Mouse (Mus musculus) brain, embryonic 14.5 days (tissue): Measurements from ENCODE around the gene Tmem114. TPM values are rescaled to one million over a fixed set of nuclear protein-coding genes. Genes with fewer than 3 reads are reported as not detected.
A peak's percentile ranks its signal among the peaks of the same experiment; 100 is the strongest.

Source experiments
- DNase-seq: peaks from one replicate; pipeline ENCODE4 v3.0.0-alpha.2; 2011; ENCODE audit warnings: low read depth
- CTCF ChIP-seq: fragments of 200-500 bp; IDR thresholded peaks from 2 replicates; pipeline ENCODE4 v1.5.1; 2012; ENCODE audit warnings: inconsistent platforms, mild to moderate bottlenecking, moderate library complexity, borderline replicate concordance; ENCODE audit not compliant: insufficient read depth, insufficient read length; ENCODE audit errors: extremely low read depth
- POLR2A ChIP-seq: fragments of 200-500 bp; IDR thresholded peaks from 2 replicates; pipeline ENCODE4 v1.6.1; 2012; ENCODE audit warnings: mild to moderate bottlenecking, inconsistent platforms, borderline replicate concordance; ENCODE audit not compliant: poor library complexity, insufficient read depth, insufficient read length, severe bottlenecking; ENCODE audit errors: extremely low read depth
- polyA plus RNA-seq: library from polyadenylated mRNA; depleted of rRNA; stranded (reverse); fragments of >200 nt; gene quantifications from 2 replicates; pipeline ENCODE4 v1.2.3, GENCODE M21; 2012; rRNA removed

Gene Tmem114
- polyA plus RNA-seq, 1 experiment: 0.25 TPM

- no peak for TF ChIP-seq POLR2A
- no peak for TF ChIP-seq CTCF
Measured at GRCm38 (mm10) chr16:8401171-8401955, 23.6 kb downstream of the Tmem114 start.

GRCm38 (mm10) chr16:8399868-8400267, 25.1 kb downstream of the Tmem114 start:
- TF ChIP-seq CTCF: no peak
- TF ChIP-seq POLR2A: no peak
- no peak for DNase-seq

More at GRCm38 (mm10) chr16:8401171-8401955, 23.6 kb downstream of the Tmem114 start:
- DNase-seq: no peak

DNA sequence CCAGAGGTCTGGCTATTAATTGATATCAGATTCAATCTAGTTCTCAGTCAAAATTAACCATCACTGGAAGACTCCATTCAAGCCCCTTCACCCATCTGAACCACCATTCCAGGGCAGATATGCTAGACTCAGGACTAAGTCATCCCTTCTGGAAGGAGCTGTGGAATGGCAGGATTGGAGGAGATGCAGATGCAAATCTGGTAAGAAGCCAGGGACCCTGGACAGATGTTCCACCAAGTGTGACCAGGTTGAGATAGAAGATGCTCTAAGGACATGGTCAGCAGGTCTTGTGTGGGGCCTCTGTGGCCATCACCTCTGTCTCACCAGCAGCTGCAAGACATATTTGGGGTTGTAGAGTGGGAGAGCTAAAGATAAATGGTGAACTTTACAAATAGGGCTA, 30.0 kb downstream of the Tmem114 start:
- TF ChIP-seq POLR2A (no peak), CTCF (no peak)
- no peak for DNase-seq

- no peak for TF ChIP-seq POLR2A
- 0 out of 2 replicates have a peak, but pooled peaks have one; percentile 2 for TF ChIP-seq CTCF
- no peak for DNase-seq
Measured at GRCm38 (mm10) chr16:8388491-8388890, 36.4 kb downstream of the Tmem114 start.

- no peak for TF ChIP-seq POLR2A
- TF ChIP-seq CTCF: no peak
- no peak for DNase-seq
Measured at GRCm38 (mm10) chr16:8386386-8386785, 38.5 kb downstream of the Tmem114 start.

- no peak for TF ChIP-seq CTCF
- DNase-seq: no peak
Measured at GRCm38 (mm10) chr16:8385679-8386078, 39.3 kb downstream of the Tmem114 start.

DNA sequence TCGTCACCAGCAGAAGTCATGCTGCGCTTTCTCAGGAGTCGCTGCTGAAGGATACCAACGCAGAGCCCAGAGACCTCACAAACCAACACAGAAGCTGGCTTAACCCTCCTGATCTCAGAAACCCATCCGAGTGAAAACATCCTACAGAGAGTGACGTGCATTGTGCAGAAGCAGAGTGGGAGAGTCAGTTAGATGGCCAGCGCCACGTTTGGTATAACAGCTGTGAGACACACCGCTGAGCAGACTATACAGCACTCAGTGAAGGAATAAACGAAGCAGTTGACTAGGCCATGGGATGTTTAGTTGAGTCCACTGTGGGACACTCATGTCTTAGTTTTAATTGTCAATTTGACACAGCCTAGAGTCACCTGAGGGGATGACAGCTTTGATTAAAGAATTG, 40.2 kb downstream of the Tmem114 start:
- TF ChIP-seq POLR2A (no peak), CTCF (no peak)
- DNase-seq: no peak

DNA sequence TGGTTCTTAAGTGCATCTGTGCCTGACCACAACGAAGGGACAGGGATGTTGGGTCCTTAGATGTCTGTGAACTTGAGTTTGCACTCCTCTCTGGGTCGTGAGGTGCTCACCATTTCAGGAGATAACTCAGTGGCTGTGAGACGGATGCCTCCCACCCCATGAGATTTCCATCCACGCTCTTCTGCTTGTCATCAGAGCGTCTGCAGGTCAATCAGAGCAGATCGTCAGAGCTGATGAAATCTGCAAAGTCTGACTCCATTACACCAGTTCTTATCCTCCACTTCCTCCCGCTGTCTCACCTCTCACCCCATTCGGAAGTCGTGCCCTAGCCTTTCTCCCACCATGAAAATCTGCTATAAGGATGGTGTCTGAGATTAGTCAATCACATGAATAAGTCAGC, 41.5 kb downstream of the Tmem114 start:
- TF ChIP-seq CTCF (no peak), POLR2A (no peak)
- DNase-seq: no peak

DNA sequence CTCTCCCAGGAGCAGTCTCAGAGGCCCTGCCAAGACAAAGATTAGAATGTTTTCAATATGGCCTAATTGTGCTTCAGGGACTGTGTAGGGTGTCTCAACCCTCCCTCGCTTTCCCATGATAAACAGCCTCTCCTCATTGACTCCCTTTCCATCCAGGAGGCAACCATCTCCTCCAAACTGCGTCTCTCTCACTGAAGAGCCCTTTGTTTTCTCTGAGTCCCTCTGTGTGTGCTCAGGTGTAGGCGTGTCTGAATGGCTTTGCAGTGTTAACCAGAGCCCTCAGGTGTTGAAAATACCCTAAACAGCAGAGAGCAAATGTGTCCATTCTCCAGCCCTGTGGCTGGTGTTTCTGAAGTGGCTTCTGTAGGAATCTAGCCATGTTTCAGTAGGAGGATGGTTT, 61.9 kb downstream of the Tmem114 start:
- DNase-seq: no peak
- TF ChIP-seq CTCF: no peak
- no peak for TF ChIP-seq POLR2A

Other genes starting within 250 kb of the Tmem114 start
- gene Mettl22, start 45.7 kb upstream of the Tmem114 start, polyA plus RNA-seq: 66.5 and 70.5 TPM in 2 replicates
- gene Abat, start 88.3 kb upstream of the Tmem114 start, polyA plus RNA-seq: 49.2 and 59.8 TPM in 2 replicates
- 56.6 and 62.4 TPM in 2 replicates for gene Pmm2, start 212.5 kb upstream of the Tmem114 start, polyA plus RNA-seq
- gene Tmem186, start 212.6 kb upstream of the Tmem114 start, polyA plus RNA-seq: 21.0 and 23.3 TPM in 2 replicates
- gene Carhsp1, start 247.0 kb upstream of the Tmem114 start, polyA plus RNA-seq: 138 and 149 TPM in 2 replicates